Mouse (Mus musculus) layer of hippocampus, postnatal 14 days (tissue): Measurements from ENCODE around the gene Vsig10l. TPM values are rescaled to one million over a fixed set of nuclear protein-coding genes. Genes with fewer than 3 reads are reported as not detected.

Experiments
- DNase-seq, 2 experiments: peaks; one replicate each; pipeline ENCODE4 v3.0.0; 2021 to 2022; ENCODE audit warnings: low spot score in 2 of 2, mixed read lengths in 1 of 2
- long read RNA-seq, 2 experiments: library from polyadenylated mRNA; stranded (forward); transcript quantifications; one replicate each; pipeline ENCODE4 v2.0.0; 2021
- total RNA-seq, 2 experiments: library from RNA; stranded (reverse); gene quantifications; 2 replicates each; pipeline ENCODE4 v1.2.3; 2021

Vsig10l gene
- total RNA-seq: 1 to 10 TPM; 2.6 to 3.5 TPM
- long read RNA-seq, experiment 1, partial matches to known transcripts: 0 of 4 reads
- long read RNA-seq, experiment 1, other reads (novel, unspliced or antisense): 4 of 4 reads
- long read RNA-seq, experiment 2, partial matches to known transcripts: 1 of 1 reads
- long read RNA-seq, experiment 2, other reads (novel, unspliced or antisense): 0 of 1 reads

- DNase-seq: no peak
Observed at GRCm38 (mm10) chr7:43462851-43463250, at the start of gene Vsig10l. Gene Vsig10l (plus strand): TSS chr7:43463151.

DNA sequence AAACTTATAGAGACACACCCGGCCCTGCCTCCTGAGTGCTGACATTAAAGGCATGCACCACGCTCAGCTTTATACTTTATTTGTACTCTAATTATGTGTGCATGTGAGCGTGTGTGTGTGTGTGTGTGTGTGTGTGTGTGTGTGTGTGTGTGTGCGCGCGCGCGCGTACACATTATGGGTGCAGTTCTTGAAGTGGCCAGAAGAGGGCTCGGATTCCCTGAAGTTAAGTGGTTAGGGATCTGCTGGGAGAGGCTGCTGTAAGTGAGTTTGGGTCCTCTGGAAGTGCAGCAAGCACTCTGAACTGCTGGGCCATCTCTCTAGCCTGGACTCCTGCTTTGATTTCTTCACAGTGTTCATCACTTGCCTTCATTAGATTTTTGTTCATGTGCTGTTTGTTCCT is 45.7 kb upstream of the Vsig10l start:
- no peak for DNase-seq

- DNase-seq: peak; percentile 77 to 83
Observed at GRCm38 (mm10) chr7:43422995-43423617, 39.8 kb upstream of the Vsig10l start.

- DNase-seq: no peak
Observed at GRCm38 (mm10) chr7:43423991-43424625, 38.8 kb upstream of the Vsig10l start.

DNA sequence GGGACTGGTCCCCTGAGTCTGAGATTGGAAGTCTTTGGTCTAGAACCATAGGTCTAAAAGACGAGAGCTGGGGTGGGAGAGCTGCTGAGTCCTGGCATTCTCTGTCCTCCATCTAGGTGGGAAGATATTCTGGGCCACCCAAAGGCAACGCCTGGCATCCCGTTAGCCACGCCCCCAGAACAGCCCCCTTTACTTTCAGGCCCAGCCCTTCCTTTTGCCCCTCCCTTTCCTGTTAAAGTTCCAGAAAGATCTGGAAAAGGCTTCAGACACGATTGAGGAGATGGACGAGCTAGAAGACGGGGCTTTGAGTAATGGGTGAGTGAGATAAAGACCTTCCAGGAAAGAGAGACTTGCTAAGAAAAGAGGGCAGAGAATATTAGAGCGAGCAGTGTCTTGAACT is 35.5 kb upstream of the Vsig10l start, which contains the start of gene Lim2:
Gene Lim2 (plus strand): TSS at position 265 of the 400 bp plus-strand sequence.
- no peak for DNase-seq

GRCm38 (mm10) chr7:43429500-43429899 is 33.5 kb upstream of the Vsig10l start:
- DNase-seq: no peak

GRCm38 (mm10) chr7:43432891-43433290 is 30.1 kb upstream of the Vsig10l start:
- no peak for DNase-seq

DNA sequence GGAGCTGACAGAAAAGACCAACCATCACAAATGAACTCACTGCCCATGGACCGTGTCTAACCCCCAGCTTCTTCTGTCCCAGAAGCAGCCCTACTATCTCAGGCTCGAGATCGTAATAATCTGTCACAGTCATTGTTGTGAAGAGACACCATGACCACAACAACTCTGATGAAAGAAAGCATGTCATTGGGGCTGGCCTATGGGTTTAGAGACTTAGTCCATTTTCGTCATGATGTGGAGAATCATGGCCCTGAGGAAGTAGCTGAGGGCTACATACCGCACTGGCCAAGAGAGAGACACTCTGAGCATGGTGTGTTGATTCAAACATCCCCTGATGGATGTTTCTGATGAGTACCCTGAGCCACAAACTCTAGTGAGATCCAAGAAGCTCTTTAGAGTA is 28.3 kb upstream of the Vsig10l start:
- DNase-seq: no peak

DNA sequence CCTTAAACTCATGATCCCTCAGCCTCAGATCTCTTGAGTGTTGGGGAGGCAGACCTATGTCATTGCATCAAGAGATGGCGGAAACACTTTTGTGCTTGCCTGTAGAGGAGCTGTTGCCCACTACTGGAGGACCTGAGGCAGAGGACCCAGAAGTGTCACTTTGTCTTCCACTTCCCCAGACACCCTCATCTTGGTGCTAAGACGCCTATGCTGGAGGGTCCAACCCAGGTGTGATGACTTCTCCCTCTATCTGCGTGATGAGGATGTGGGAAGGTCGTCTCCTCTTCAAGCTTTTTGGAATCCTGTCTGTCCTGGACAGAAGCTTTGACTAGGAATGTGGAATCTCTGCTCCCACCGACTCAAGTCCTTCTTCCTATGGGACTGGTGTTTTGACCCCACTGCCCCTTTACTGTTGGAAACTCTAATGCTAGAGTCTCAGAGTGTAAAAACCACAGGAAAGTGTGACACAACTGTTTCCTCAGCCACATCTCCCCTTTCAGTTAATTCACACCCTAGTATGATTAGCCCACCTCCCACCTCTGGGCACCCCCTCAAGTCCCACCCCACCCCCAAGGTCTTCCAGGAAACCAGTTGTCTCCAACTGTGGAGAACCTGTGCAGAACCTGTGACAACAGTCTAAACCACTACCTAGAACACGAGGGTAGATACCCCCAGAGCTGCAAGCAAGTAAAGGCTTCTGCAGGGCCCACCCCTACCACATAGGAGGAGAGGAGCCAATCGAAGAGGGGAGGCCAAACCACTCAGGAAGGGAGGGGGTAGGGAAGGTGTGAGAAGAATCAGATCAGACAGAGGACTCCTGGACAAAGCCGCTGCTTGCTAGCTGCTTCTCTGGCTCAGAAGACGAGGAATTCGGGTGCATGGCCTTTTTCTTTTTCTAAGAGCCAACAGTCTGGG is 26.4 kb upstream of the Vsig10l start, which contains the start of gene Nkg7:
Gene Nkg7 (plus strand): TSS at position 733 of the 915 bp plus-strand sequence.
- no peak for DNase-seq

- DNase-seq: no peak
Observed at GRCm38 (mm10) chr7:43438611-43439010, 24.3 kb upstream of the Vsig10l start.

DNA sequence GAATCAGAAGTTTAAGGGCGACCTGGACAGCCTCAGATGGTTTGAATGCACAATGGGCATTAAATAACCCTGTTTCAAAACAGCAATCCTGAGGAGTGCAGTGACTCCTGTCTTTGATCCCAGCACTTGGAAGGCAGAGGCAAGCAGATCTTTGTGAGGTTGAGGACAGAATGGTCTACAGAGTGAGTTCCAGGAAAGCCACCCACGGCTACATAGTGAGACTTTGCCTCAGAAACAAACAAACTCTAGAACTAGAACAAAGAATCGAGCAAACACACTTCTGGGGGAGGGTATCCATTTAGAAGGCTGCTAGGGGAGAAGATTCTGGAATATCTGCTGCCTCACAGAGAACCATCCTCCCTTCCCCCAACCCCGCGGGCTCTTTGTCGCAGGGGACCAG is 22.5 kb upstream of the Vsig10l start, which contains the start of gene Cldnd2:
Gene Cldnd2 (plus strand): TSS at position 301 of the 400 bp plus-strand sequence.
- no peak for DNase-seq

DNA sequence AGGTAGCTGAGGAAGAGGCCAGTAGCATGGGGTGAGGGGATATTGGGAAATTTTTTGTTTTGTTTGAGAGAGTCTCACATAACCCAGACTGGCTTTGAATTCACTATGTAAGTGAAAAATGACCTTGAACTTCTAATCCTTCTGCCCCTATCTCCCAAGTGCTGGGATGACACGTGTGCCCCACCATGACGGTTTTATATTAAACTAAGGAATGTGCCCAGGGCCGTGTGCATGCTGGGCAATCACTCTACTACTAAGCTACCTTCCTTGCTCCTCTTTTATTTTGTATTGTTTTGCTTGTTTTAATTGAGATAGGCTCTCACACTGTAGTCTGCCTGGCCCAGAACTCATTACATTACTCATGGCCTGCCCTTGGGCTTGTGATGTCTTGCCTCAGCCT is 21.9 kb upstream of the Vsig10l start:
- no peak for DNase-seq

GRCm38 (mm10) chr7:43442684-43443083 is 20.3 kb upstream of the Vsig10l start:
- no peak for DNase-seq

GRCm38 (mm10) chr7:43443126-43443916 is 19.6 kb upstream of the Vsig10l start:
- peak; percentile 56 to 61 for DNase-seq

- peak; percentile 89 to 97 for DNase-seq
Observed at GRCm38 (mm10) chr7:43443917-43444293, 19.0 kb upstream of the Vsig10l start, which contains the start of the genes Etfb and Gm45233. Gene Etfb (plus strand): TSS chr7:43444083. Gene Gm45233 (plus strand): TSS chr7:43444128.

- no peak for DNase-seq
Observed at GRCm38 (mm10) chr7:43447801-43448200, 15.2 kb upstream of the Vsig10l start.

- no peak for DNase-seq
Observed at GRCm38 (mm10) chr7:43448246-43448645, 14.7 kb upstream of the Vsig10l start.

- no peak for DNase-seq
Observed at GRCm38 (mm10) chr7:43449811-43450210, 13.1 kb upstream of the Vsig10l start.

GRCm38 (mm10) chr7:43451726-43452125 is 11.2 kb upstream of the Vsig10l start:
- DNase-seq: no peak

DNA sequence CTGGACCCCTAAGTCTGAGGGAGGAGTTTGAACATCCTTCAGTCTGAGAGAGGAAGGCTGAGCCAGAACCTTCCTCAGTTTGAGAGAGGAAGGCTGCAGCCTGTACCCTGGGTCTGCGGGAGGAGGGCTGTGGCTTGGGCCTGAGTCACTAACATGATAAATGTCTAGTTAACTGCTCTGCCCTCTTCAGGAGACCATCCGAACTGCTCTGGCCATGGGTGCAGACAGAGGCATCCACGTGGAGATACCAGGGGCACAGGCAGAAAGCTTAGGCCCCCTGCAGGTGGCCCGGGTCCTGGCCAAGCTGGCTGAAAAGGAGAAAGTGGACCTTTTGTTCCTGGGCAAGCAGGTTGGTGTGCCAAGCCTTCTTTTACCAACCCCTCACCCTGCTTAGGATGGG is 10.3 kb upstream of the Vsig10l start:
- DNase-seq: no peak
